Mouse (Mus musculus): ENCODE data around the gene Gm43302.
"Not testable (repeated sequence)": the region's sequence is repeated elsewhere in the genome, so short reads cannot be mapped to it uniquely, and the experiment has no call there.

Gm43302 gene

DNA sequence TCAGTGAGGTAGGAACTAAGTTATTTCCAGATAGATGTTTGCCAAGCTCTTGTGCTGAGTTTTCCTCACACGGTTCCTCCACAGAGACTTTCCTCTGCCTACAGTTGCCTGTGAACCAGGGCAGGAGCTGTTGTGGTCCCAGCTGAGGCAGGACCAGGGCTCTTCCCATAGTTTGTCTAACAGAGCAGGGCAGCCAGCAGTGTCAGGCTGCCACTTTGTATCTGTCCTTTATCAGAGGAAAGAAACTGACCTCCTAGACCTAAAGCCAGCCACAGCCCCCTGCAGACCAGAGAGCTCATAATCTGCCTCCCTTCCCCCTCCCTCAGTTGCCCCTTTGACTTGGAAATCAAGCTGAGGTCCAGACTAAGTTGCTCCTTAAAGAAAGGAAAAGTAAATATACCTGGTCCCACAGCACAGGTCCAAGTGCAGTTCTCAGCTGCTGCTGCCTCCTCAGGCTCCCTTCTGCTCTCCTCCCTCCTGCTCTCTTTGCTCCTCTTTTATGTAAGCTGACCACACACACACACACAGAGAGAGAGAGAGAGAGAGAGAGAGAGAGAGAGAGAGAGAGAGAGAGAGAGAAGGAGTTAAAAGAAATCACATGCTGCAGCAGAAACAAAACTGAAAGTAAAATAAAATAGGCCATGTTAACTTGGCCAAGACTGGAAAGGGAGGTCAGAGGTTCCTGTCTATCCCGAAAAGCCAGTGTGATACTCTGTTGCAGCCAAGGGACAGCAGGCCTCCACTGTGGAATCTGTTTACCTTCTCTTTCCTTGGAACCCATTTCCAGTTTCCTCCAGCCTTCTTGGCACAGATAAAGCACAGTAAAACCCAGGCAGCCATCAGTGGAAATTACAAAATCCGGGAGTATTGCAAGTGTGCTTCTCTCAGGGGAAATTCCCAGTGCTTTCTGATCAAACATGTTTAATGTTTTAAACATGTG is at the start of gene Gm43302, which contains the start of gene Gbp6:
TSS of gene Gm43302 (minus strand) at position 470 of the 940 bp plus-strand sequence.
TSS of gene Gbp6 (minus strand) at position 473 of the 940 bp plus-strand sequence.
- DNase-seq (ENCODE audit: low read depth, low spot score): peak; percentile 56

DNA sequence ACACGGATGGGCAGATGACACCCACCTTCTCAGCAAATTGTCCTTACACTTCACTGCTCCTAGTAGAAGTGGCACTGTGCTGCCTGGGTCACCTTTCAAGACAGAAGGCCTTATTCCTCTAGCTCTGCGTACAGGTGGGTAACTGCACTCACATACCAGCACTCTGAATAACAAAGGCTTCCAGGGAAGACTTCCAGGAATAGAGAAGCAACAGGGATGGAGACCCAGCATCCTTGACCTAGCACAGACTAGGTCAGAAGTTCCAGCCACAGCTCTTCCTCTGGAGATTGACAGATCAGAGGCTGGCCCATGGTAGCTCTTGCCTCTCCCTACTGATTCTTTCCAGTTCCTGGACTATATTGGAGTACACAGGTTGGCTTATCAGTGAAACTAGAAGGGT is 47.8 kb upstream of the Gm43302 start:
- DNase-seq (ENCODE audit: low read depth, low spot score): no peak

DNA sequence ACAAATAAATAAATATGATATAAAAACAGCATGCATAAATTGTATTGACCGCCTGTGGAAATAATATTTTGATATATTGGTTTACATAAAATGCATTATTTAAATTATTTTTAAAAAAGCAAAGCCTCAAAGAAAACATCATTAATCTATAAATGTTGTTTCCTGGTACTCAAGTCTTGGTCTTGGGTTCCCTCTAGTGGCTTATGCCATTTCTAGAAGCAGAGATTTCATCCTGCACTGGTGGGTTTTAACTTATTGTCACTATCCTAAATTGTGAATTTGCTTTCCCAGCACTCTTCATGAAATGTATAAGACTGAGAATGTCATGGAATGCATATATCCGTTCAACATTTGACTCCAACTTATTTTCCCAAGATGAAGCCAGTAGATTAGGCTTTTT is 29.0 kb upstream of the Gm43302 start:
- peak; percentile 73 for DNase-seq (ENCODE audit: low read depth, low spot score)

DNA sequence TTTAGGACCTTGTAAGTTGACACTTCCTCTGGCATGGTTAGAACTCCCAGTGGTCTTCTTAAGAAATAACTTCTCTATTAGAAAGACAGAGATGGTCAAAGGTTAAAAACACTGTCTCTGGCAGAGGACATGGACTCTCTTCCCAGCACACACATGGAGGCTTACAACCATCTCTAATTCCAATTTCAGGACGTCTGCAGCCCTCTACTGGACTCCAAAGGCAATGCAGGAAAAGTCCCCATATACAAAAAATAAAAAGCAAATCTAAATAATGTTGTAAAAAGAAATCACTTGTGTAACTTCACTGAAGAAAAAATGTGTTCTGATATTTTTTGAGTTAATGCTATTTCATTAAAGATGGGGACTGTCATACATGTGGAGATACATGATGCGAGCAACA is 17.4 kb upstream of the Gm43302 start:
- DNase-seq (ENCODE audit: low read depth, low spot score): no peak

DNA sequence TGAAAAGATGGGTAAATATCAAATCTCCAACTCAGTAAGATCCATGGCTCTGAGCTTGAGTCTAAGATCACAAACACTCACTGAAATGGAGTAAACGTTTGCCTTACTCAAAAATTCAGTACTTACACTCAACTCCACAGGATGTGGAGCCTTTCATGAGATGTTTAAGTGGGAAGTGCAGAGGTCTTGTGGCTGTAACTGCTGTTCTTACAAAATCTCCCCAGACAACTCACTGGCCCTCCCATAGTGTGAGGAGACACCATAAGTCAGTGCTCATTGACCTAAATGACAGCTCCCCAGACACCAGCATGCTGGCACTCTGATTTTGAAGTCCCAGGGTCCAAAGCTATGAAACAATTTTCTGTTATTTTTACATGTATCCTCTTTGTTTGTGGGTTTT is 15.7 kb upstream of the Gm43302 start:
- not testable (repeated sequence) for DNase-seq (ENCODE audit: low read depth, low spot score)

DNA sequence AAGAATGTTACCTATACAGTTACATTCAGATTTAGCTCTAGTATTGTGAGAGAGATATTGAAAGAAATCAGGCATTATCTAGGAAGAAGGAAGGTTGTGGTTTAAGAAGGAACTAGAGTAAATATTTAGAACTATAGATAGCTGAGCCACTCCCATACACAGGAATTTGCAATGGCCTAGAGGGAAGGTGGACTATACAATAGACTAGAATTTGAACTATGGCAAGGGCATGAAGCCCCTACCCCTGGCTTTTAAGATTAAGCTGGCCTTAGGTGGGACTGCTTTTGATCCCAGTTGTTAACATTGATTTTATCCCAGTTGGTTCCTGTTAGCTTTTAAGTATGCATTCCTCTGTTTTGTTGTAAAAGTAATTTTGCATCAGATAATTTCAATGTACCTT is 13.5 kb upstream of the Gm43302 start:
- not testable (repeated sequence) for DNase-seq (ENCODE audit: low read depth, low spot score)

DNA sequence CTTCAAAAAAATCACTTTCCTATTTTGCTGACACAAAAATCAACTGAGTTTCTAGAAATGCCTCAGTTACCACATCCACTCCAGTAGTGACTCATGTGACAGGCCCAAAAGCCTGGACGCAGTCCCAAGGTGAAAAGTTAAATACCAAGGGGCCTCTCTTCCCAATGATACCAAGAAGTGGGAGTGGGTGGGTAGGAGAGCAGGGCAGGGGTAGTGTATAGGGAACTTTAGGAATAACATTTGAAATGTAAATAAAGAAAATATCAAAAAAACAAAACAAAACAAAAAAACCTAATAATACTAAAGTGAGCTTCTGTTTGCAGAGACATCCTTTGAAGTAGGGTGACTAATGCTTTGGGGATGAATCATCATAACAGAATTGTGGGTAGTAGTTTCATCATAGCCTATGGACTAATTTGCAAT is 12.7 kb upstream of the Gm43302 start:
- DNase-seq (ENCODE audit: low read depth, low spot score): peak; percentile 42

DNA sequence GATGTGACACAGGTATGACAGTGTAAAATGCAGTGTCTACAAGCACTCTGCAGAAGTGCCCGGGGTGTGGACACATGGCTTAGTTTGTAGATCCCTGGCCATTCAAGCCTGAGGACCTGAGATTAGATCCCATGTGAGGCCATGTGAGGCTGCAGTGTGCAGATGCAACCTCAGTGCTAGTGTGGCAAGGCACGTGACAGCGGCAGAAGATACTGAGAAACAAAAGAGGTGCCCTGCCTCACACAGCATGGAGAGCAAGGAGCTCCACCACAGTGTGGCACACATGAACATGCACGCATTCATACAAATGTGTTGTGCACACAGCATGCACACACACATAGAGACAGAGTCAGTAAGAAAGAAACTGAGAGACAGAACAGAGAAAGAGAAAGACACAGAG is 12.2 kb upstream of the Gm43302 start:
- peak; percentile 15 for DNase-seq (ENCODE audit: low read depth, low spot score)

DNA sequence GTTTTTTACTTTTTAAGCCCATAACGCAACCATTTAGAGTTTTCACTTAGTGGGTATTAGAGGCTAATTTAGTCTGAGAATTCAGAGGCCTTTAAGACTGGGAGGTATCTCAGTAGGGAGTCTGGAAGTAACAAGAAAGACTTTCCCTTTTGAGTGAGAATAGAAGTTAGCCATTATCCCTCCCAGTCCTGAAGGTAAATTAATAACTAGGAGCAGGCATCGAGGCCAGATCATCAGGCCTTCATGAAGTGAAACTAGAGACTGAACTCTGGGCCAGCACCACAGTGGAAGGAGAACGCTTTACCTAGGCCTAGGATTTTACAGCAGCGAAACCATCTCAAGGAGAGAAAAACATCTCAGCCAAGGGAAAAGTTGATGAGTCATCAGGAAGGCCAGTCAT is 8.5 kb upstream of the Gm43302 start:
- DNase-seq (ENCODE audit: low read depth, low spot score): no peak

DNA sequence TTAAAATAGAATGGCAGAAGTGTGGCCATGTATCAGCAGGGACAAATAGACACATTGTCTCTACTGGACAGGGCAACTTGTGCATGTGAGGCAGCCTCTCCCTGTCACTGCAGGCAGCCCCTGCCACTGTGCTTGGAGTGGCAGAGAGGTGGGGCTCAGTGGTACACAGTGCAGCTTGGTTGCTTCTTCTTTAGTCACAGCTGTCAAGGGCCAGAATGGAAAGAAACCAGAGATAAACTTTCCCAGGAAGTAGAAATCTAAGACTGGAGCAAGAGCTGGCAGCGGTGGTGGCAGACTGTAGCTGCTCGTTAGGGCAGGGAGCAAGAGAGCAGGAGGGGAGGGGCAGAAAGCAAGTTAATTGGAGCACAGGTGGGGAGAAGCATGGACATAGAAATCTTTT is 8.0 kb upstream of the Gm43302 start:
- no peak for DNase-seq (ENCODE audit: low read depth, low spot score)

DNA sequence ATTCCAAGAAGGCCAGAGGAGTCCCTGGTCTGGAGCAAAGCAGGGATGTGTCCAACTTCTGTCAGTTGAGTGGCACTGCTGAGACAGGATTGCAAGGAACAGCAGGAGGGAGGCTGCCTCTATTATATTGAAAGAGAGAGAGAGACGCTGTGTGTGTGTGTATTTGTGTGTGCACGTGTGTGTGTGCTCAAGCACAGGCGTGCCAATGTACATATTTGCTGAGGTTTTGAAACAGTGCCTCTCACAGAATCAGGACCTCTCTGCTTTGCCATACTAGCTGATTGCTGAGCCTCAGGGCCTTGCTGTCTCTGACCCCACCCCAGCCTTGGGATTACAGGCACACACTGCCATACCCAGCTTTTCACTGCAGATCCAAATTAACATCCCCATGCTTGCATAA is 2.3 kb upstream of the Gm43302 start:
- no peak for DNase-seq (ENCODE audit: low read depth, low spot score)

DNA sequence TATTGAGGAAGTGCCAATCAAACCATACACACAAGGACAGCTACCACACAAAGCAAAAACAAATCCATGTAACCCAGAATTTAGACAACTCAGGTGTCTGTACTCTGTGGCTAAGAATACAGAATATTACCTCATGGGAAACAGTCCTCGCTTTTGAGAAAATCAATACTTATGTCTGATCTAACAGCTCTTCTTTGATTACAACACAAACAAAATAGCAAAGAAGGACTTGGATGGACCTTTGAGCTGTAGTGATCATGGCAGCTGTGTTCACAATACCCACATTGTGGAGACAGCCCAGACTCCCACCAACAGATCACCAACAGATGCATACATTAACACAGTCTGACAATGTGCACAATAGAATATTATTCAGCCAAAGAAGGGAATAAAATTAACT is 1.0 kb downstream of the Gm43302 start:
- DNase-seq (ENCODE audit: low read depth, low spot score): peak; percentile 7

DNA sequence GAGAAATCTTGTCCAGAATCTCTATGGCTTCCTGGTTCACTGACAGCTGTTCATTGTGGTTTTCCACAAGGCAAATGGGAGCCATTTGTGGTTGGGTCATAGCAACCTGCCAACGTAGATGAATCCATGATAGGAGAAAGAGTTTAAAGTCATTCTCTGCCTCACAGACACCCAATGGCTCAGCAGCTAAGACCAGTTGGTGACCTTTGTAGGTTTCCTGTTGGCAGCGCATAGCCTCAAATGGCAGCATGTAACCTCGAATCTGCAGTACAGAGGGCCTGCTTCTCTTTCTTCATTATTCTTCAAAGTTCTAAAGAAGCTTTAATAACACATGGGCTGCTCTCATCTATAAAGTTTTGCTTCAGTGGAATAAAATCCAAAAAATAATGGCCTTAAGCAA is 2.6 kb downstream of the Gm43302 start:
- peak; percentile 13 for DNase-seq (ENCODE audit: low read depth, low spot score)

DNA sequence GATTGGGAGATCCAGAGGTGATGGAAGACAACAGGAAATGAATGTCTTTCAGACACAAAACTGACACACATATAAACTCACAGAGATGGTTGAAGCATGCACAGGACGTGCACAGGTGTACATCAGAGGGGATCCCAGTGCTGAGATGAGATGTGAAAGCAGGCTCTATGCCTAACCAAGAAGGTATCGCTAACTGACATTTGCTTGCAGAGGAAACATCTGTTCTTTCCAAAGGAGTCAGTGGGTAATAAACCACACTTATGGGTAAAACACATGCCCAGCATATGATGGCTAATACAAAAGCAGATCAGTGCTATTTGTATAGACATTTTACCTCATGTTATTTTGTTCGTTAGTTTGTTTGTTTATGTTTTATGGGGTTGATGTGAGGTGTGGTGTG is 32.8 kb downstream of the Gm43302 start:
- not testable (repeated sequence) for DNase-seq (ENCODE audit: low read depth, low spot score)

DNA sequence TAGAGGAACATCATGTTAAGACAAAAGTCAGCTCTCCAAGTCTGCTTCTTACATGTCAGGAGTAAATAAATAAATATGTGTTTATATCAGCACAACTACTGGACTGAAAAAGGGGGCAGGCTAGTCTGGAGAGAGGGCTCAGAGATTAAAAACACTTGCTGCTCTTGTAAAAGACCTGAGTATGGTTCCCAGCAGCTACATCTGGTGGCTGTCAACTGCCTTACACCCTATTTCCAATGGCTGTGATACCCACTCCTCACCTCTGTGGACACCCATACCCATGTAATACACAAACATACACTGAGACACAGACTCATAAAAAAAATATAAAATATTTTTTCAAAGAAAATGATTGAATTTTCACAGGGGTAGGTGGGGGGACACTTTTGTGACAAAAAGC is 41.0 kb downstream of the Gm43302 start:
- DNase-seq (ENCODE audit: low read depth, low spot score): peak; percentile 58

DNA sequence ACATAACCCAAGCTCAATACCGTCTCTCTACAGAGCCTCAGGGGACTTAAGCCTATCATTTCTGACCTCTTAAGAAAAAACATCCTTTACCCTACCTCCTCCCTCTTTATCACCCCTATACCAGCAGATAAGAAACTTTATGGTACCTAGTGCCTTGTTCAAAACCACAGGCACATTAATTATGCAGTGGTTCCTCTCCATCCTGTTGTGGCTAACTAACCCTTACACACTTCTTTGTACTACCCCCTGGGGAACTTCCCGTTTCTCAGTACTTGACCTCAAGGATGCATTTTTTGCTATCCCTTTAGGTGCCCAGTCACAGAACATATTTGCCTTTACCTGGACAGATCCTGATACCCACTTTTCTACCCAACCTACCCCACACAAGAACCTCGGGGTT is 48.8 kb downstream of the Gm43302 start:
- DNase-seq (ENCODE audit: low read depth, low spot score): not testable (repeated sequence)

DNA sequence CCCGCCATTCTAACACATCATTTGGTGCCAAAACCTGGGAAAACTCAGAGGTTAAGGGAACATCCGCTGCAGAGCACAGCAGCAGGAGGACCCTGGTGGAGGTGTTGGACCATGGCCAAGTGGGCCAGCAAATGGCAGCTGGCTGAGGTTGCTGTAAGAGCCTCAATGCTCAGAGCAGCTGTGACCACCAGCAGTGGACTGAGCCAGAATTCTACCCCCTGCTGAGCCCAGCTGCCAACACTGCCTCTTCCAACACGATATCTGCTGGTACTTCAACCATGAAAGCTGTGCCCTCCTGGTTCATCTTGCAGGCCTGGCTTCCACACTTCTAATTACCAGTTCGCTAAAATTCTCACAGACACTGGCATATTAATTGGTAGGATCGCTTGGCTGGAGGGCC is 52.5 kb downstream of the Gm43302 start:
- DNase-seq (ENCODE audit: low read depth, low spot score): not testable (repeated sequence)

DNA sequence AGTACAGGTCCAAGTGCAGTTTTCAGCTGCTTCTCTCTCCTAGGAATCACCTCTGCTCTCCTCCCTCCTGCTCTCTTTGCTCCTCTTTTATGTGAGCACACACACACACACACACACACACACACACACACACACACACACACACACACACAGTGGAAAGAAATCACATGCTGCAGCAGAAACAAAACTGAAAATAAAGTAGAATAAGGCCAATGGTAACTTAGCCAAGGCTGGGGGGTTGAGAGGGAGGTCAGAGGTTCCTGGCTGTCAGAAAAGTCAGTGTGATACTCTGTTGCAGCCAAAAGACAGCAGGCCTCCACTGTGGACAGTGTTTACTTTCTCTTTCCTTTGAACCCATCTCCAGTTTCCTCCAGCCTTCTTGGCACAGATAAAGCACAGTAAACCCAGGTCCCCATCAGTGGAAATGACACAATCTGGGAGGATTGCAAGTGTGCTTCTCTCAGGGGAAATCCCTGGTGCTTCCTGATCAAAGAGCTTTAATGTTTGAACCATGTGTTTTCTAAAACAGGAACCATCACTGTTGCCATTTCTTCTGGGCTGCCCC is 53.9 kb downstream of the Gm43302 start, which contains the start of gene Gbp10:
TSS of gene Gbp10 (minus strand) at position 51 of the 565 bp plus-strand sequence.
- DNase-seq (ENCODE audit: low read depth, low spot score): peak; percentile 76

DNA sequence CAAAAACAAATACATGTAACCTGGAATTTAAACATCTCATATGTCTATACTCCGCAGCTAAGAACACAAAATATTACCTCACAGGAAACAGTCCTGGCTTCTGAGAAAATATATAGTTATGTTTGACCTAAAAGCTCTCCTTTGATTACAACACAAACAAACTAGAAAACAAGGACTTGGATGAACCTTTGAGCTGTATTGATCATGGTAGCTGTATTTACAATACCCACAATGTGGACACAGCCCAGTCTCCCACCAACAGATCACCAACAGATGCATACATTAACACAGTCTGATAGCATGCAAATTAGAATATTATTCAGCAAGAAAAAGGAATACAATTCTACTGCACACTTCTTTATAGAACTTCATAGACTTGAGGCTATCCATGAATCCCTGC is 55.1 kb downstream of the Gm43302 start:
- not testable (repeated sequence) for DNase-seq (ENCODE audit: low read depth, low spot score)

DNA sequence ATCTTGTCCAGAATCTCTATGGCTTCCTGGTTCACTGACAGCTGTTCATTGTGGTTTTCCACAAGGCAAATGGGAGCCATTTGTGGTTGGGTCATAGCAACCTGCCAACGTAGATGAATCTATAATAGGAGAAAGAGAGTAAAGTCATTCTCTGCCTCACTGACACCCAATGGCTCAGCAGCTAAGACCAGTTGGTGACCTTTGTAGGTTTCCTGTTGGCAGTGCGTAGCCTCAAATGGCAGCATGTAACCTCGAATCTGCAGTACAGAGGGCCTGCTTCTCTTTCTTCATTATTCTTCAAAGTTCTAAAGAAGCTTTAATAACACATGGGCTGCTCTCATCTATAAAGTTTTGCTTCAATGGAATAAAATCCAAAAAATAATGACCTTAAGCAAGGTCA is 57.5 kb downstream of the Gm43302 start:
- not testable (repeated sequence) for DNase-seq (ENCODE audit: low read depth, low spot score)

DNA sequence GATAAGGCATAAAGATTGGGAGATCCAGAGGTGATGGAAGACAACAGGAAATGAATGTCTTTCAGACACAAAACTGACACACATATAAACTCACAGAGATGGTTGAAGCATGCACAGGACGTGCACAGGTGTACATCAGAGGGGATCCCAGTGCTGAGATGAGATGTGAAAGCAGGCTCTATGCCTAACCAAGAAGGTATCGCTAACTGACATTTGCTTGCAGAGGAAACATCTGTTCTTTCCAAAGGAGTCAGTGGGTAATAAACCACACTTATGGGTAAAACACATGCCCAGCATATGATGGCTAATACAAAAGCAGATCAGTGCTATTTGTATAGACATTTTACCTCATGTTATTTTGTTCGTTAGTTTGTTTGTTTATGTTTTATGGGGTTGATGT is 84.5 kb downstream of the Gm43302 start:
- not testable (repeated sequence) for DNase-seq (ENCODE audit: low read depth, low spot score)

DNA sequence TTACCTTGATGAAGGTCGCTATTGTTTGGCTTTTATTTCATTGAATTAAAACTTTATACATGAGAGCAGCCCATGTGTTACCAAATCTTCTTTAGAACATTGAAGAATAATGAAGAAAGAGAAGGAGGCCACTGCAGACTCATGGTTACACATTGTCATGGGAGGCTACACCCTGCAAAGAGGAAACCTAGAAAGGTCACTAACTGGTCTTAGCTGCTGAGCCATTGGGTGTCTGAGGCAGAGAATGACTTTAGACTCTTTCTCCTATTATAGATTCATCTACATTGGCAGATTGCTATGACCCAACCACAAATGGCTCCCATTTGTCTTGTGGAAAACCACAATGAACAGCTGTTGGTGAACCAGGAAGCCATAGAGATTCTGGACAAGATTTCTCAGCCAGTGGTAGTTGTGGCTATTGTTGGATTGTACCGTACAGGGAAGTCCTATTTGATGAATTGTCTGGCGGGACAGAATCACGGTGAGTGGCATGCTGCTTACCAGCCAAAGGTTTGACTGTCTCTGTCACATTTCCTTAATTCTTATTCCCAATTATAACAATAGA is 92.6 kb downstream of the Gm43302 start:
- not testable (repeated sequence) for DNase-seq (ENCODE audit: low read depth, low spot score)

Data from CD4-positive, CD25-positive, alpha-beta regulatory T cell, adult 2 months (primary cell).